Mouse (Mus musculus): ENCODE results near the gene Gse1. TPM values are rescaled to one million over a fixed set of nuclear protein-coding genes. Genes with fewer than 3 reads are reported as not detected.

Gse1 gene
- polyA plus RNA-seq, 1 experiment = 17.1 TPM

- Histone ChIP-seq H3K4me1 (ENCODE audit: control insufficient read depth) (peaks cover 14% of the 10 kb centered on the region), H3K36me3 (ENCODE audit: control insufficient read depth) (peaks cover 100% of the 10 kb centered on the region)
- TF ChIP-seq GATA1 (IDR thresholded peaks at IDR 0.05; ENCODE audit: low read length) = no peak
- no peak for TF ChIP-seq TAL1 (IDR thresholded peaks at IDR 0.05; ENCODE audit: low read length)
Observed at GRCm38 (mm10) chr8:120569123-120569522, 340.9 kb downstream of the Gse1 start.

DNA sequence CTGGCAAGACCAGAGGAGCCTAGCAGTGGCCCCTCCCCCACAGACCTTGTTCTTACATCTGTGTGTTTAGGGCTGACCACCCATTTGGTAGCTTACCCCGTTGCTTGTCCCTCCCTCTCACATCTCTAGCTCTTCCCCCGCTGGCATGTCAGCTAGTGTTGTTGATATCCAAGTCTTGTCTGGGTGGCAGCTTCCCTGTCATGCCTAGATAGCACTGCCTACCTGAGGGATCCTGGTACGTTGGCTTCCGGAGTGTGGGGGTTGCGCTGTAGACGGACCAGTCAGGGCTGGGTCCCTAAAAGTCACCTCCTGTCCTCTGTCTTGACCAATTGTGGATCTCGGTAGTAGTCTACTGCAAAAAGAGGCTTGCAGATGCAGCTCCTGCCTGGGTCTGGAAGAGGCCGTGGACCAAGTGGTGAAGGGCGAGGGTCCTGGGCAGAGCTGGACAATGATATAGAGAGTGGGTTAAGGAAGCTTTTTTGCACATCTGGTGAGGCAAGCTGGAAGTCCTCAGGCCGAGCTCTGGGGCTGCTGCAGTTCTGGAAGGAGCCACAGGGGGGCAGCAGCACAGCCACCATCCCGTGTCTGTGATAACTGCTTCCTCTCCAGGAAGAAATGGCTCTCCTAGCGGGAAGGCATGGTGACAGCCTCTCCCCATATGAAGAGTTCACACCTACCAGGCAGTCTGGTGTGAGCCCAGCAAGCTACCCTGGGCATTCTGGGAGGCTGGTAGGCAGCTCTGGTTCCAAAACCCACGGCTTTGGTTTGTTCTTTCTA is 341.9 kb downstream of the Gse1 start:
- Histone ChIP-seq H3K36me3 (ENCODE audit: control insufficient read depth) (peaks cover 100% of the 10 kb centered on the region), H3K27me3 (ENCODE audit: control insufficient read depth) (no peaks in the 10 kb centered on the region), H3K4me1 (ENCODE audit: control insufficient read depth) (peaks cover 14% of the 10 kb centered on the region), H3K9me3 (ENCODE audit: control insufficient read depth, low read length) (peaks cover 10% of the 10 kb centered on the region; the same call in 1 of the 2 replicates), H3K4me3 (replicated peaks) (no peak overlapping the region)
- TF ChIP-seq GATA1 (IDR thresholded peaks at IDR 0.05; ENCODE audit: low read length) (no peak), TAL1 (IDR thresholded peaks at IDR 0.05; ENCODE audit: low read length) (no peak)

More at GRCm38 (mm10) chr8:120569123-120569522, 340.9 kb downstream of the Gse1 start:
- Histone ChIP-seq H3K9me3 (ENCODE audit: control insufficient read depth, low read length) (peaks cover 10% of the 10 kb centered on the region; the same call in 1 of the 2 replicates), H3K27me3 (ENCODE audit: control insufficient read depth) (no peaks in the 10 kb centered on the region), H3K4me3 (replicated peaks) (no peak overlapping the region)

GRCm38 (mm10) chr8:120571561-120571960 is 343.3 kb downstream of the Gse1 start:
- Histone ChIP-seq H3K4me3 (replicated peaks) (no peak overlapping the region), H3K4me1 (ENCODE audit: control insufficient read depth) (peaks cover 14% of the 10 kb centered on the region), H3K27me3 (ENCODE audit: control insufficient read depth) (no peaks in the 10 kb centered on the region), H3K9me3 (ENCODE audit: control insufficient read depth, low read length) (peaks cover 11% of the 10 kb centered on the region; the same call in 1 of the 2 replicates), H3K36me3 (ENCODE audit: control insufficient read depth) (peaks cover 100% of the 10 kb centered on the region)
- TF ChIP-seq TAL1 (IDR thresholded peaks at IDR 0.05; ENCODE audit: low read length) = no peak
- no peak for TF ChIP-seq GATA1 (IDR thresholded peaks at IDR 0.05; ENCODE audit: low read length)

DNA sequence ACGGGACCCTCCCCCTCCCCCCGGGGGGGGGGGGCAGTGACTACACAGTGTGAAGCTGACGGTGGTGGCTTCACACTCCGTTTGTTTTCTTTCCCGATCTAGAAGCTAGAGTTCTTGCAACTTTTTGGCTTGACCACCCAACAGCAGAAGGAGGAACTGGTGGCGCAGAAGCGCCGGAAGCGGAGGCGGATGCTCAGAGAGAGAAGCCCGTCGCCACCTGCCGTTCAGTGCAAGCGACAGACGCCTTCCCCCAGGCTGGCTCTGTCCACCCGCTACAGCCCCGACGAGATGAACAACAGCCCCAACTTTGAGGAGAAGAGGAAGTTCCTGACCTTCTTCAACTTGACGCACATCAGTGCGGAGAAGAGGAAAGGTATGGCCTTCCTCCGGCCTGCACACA is 344.3 kb downstream of the Gse1 start:
- Histone ChIP-seq H3K27me3 (ENCODE audit: control insufficient read depth) (no peaks in the 10 kb centered on the region), H3K4me1 (ENCODE audit: control insufficient read depth) (peaks cover 14% of the 10 kb centered on the region), H3K36me3 (ENCODE audit: control insufficient read depth) (peaks cover 100% of the 10 kb centered on the region), H3K9me3 (ENCODE audit: control insufficient read depth, low read length) (peaks cover 12% of the 10 kb centered on the region), H3K4me3 (replicated peaks) (no peak overlapping the region)
- TF ChIP-seq GATA1 (IDR thresholded peaks at IDR 0.05; ENCODE audit: low read length) (no peak), TAL1 (IDR thresholded peaks at IDR 0.05; ENCODE audit: low read length) (no peak)

- TF ChIP-seq TAL1 (IDR thresholded peaks at IDR 0.05; ENCODE audit: low read length) (no peak), GATA1 (IDR thresholded peaks at IDR 0.05; ENCODE audit: low read length) (no peak)
- Histone ChIP-seq H3K4me1 (ENCODE audit: control insufficient read depth) (peaks cover 11% of the 10 kb centered on the region), H3K27me3 (ENCODE audit: control insufficient read depth) (no peaks in the 10 kb centered on the region; the same call in 1 of the 2 replicates), H3K4me3 (replicated peaks) (no peak overlapping the region), H3K36me3 (ENCODE audit: control insufficient read depth) (peaks cover 100% of the 10 kb centered on the region), H3K9me3 (ENCODE audit: control insufficient read depth, low read length) (peaks cover 17% of the 10 kb centered on the region)
Observed at GRCm38 (mm10) chr8:120573866-120574265, 345.6 kb downstream of the Gse1 start.

- H3K4me1 ChIP-seq (ENCODE audit: control insufficient read depth) = peaks cover under 1% of the 10 kb centered on the region
- H3K4me3 ChIP-seq (replicated peaks) = no peak overlapping the region
- TF ChIP-seq GATA1 (IDR thresholded peaks at IDR 0.05; ENCODE audit: low read length) (no peak), TAL1 (IDR thresholded peaks at IDR 0.05; ENCODE audit: low read length) (no peak)
- H3K27me3 ChIP-seq (ENCODE audit: control insufficient read depth) = no peaks in the 10 kb centered on the region; the same call in 1 of the 2 replicates
- H3K36me3 ChIP-seq (ENCODE audit: control insufficient read depth) = peaks cover 100% of the 10 kb centered on the region
- H3K9me3 ChIP-seq (ENCODE audit: control insufficient read depth, low read length) = peaks cover 17% of the 10 kb centered on the region
Observed at GRCm38 (mm10) chr8:120574941-120575340, 346.7 kb downstream of the Gse1 start.

DNA sequence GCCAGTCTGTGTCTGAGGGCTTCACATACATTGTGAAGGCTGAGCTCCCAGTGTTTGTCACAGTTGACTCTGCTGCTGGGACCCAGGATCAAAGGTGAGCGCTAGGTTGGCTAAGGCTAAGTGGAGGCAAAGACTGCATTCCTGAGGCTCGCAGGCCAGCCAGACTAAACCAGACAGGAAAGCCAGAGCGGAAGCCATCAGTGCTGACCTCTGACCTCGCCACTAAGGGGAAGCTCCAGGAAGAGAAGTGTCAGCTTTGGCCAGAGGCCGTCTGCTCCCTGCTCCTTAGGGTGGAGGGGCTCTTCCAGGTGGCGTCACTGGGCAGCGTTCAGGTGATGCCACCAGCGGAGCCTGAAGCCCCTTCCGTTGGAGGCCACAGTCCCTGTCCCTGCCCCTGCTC is 347.5 kb downstream of the Gse1 start:
- Histone ChIP-seq H3K4me1 (ENCODE audit: control insufficient read depth) (no peaks in the 10 kb centered on the region; the same call in none of the 2 replicates), H3K36me3 (ENCODE audit: control insufficient read depth) (peaks cover 100% of the 10 kb centered on the region), H3K9me3 (ENCODE audit: control insufficient read depth, low read length) (peaks cover 17% of the 10 kb centered on the region), H3K27me3 (ENCODE audit: control insufficient read depth) (no peaks in the 10 kb centered on the region; the same call in 1 of the 2 replicates), H3K4me3 (replicated peaks) (no peak overlapping the region)
- TF ChIP-seq GATA1 (IDR thresholded peaks at IDR 0.05; ENCODE audit: low read length) (no peak), TAL1 (IDR thresholded peaks at IDR 0.05; ENCODE audit: low read length) (no peak)

DNA sequence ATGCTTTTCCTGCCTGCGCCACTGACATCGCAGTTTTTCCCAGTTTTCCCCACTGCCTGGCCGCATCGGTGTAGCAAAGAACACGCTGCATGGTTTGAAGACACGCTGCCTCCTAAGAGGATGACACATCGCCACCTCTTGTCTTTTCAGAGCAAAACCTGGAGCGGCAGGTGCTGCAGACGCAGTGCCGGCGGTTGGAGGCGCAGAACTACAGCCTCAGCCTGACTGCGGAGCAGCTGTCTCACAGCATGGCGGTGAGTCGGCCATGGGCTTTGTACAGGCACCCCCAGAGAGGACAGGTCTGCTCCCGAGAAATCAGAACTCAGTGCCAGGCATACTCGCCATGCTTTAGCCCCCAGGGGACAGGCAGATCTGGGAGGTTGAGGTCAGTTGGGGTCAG is 349.6 kb downstream of the Gse1 start:
- H3K4me3 ChIP-seq (replicated peaks) = no peak overlapping the region
- H3K9me3 ChIP-seq (ENCODE audit: control insufficient read depth, low read length) = peaks cover 17% of the 10 kb centered on the region
- no peaks in the 10 kb centered on the region; the same call in 1 of the 2 replicates for H3K27me3 ChIP-seq (ENCODE audit: control insufficient read depth)
- H3K36me3 ChIP-seq (ENCODE audit: control insufficient read depth) = peaks cover 100% of the 10 kb centered on the region
- TF ChIP-seq GATA1 (IDR thresholded peaks at IDR 0.05; ENCODE audit: low read length) (no peak), TAL1 (IDR thresholded peaks at IDR 0.05; ENCODE audit: low read length) (no peak)
- peaks cover 6% of the 10 kb centered on the region for H3K4me1 ChIP-seq (ENCODE audit: control insufficient read depth)

GRCm38 (mm10) chr8:120580336-120581000 is 352.2 kb downstream of the Gse1 start:
- Histone ChIP-seq H3K4me3 (replicated peaks) (no peak overlapping the region), H3K4me1 (ENCODE audit: control insufficient read depth) (peaks cover 16% of the 10 kb centered on the region), H3K27me3 (ENCODE audit: control insufficient read depth) (no peaks in the 10 kb centered on the region; the same call in 1 of the 2 replicates), H3K36me3 (ENCODE audit: control insufficient read depth) (peaks cover 95% of the 10 kb centered on the region), H3K9me3 (ENCODE audit: control insufficient read depth, low read length) (peaks cover 17% of the 10 kb centered on the region)
- TF ChIP-seq GATA1 (IDR thresholded peaks at IDR 0.05; ENCODE audit: low read length) (no peak), TAL1 (IDR thresholded peaks at IDR 0.05; ENCODE audit: low read length) (no peak)
